Mouse (Mus musculus) lung, postnatal 0 days (tissue): Measurements from ENCODE around the gene Sergef.

Experiments used
- CTCF ChIP-seq: IDR thresholded peaks from 2 replicates; pipeline ENCODE4 v1.5.1; 2016; ENCODE audit warnings: antibody characterized with exemption, mild to moderate bottlenecking
- EP300 ChIP-seq: IDR thresholded peaks from 2 replicates; pipeline ENCODE4 v1.6.1; 2016; ENCODE audit warnings: antibody characterized with exemption, mild to moderate bottlenecking, control low read depth

- TF ChIP-seq EP300 (no peak), CTCF (no peak)
Observed at GRCm38 (mm10) chr7:46415818-46416425, 223.7 kb downstream of the Sergef start.
